Comparison of ENCODE assay signal across 21 mouse cellular contexts in the genomic region with DNA sequence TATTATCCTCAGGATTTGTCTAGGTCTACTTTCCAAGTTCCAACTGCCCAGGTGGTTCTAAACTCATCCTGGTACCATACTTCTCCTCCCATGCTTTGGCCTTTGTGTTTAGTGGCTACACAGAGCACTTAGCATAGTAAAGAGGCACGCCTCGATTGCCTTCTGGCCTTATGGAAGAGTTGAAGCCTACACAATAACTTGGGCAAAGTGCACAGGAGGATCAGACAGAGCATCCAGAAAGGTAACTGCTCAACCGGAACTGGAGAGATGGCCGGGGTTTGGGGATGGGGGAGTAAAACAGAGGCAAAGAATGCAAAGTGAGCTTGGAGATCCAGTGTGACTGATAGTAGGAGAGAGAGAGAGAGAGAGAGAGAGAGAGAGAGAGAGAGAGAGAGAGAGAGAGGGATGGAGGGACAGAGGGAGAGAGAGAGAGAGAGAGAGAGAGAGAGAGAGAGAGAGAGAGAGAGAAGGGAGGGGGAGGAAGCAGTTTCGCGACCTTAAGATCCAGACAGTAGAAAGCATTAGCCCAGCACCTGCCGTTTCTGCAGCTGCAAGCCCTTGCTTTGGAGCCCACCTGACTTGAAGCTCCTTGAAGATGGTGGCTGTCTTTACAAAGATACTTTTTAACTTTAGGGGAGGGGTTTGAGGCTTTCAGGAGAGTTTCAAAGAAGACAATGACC. TPM values are rescaled to one million over a fixed set of nuclear protein-coding genes. Genes with fewer than 3 reads are reported as not detected.
A peak's percentile ranks its signal among the peaks of the same experiment; 100 is the strongest.
DNase-seq lines count a peak whose midpoint lies in the region; ATAC-seq and TF ChIP-seq lines count a peak whose summit lies in the region.
"Had no signal": no experiment of that assay in that cellular context is flagged by ENCODE, and none has a peak within 500 bp of the region (broad histone marks: within the 10 kb centered on the region; RNA-seq: fewer than 3 reads in every experiment).

No protein-coding gene starts in this region.

- no peaks in the 10 kb centered on the region for H3K9me3 ChIP-seq in heart, postnatal 0 days (replicated peaks; ENCODE audit: control insufficient read depth, low read length)
- no peaks in the 10 kb centered on the region for H3K9me3 ChIP-seq in MEL (replicated peaks; ENCODE audit: insufficient read depth, low read length)
- no peaks in the 10 kb centered on the region for H3K9me3 ChIP-seq in hindbrain, embryonic 10.5 days
- H3K9me3 ChIP-seq: forebrain, embryonic 13.5 days; G1E; heart, embryonic 15.5 days; hindbrain, embryonic 12.5 days; limb, embryonic 13.5 days; liver, embryonic 12.5 days; neural tube, embryonic 15.5 days had no signal

- TF ChIP-seq RAD21 in MEL (IDR thresholded peaks at IDR 0.05; ENCODE audit: low read depth, low read length) = no peak

- TF ChIP-seq EP300 in heart, postnatal 0 days (IDR thresholded peaks at IDR 0.05; ENCODE audit: low read depth) = no peak
- no peak for TF ChIP-seq EP300 in MEL (IDR thresholded peaks at IDR 0.05; ENCODE audit: low read depth in 1 of 2, low read length in 2 of 2)

- intact Hi-C loops in heart, postnatal 25 days (cut with DNase I) = no loop called here

- H3K27me3 ChIP-seq in heart, postnatal 0 days (ENCODE audit: control insufficient read depth, insufficient read depth, low read length) = no peaks in the 10 kb centered on the region
- no peaks in the 10 kb centered on the region for H3K27me3 ChIP-seq in MEL (ENCODE audit: control insufficient read depth in 1 of 2, insufficient read depth in 2 of 2, low read length in 2 of 2)
- no peaks in the 10 kb centered on the region for H3K27me3 ChIP-seq in thymus, adult 2 months (ENCODE audit: control insufficient read depth, insufficient read depth, low read length)
- peaks cover 22% of the 10 kb centered on the region for H3K27me3 ChIP-seq in hindbrain, embryonic 10.5 days (ENCODE audit: insufficient read depth, poor library complexity, severe bottlenecking)
- H3K27me3 ChIP-seq: heart, embryonic 15.5 days had no signal

- no peak for TF ChIP-seq POLR2A in MEL (IDR thresholded peaks at IDR 0.05; ENCODE audit: control insufficient read depth in 1 of 2, insufficient read depth in 1 of 2, low read depth in 1 of 2, low read length in 2 of 2, poor library complexity in 1 of 2)
- no peak for TF ChIP-seq POLR2A in thymus, adult 2 months (IDR thresholded peaks at IDR 0.05; ENCODE audit: control insufficient read depth, extremely low read depth, insufficient read depth, low read length, poor library complexity)

- ATAC-seq in heart, postnatal 0 days (ENCODE audit: insufficient read depth, low read depth) = no peak

- H3K4me2 ChIP-seq in heart, postnatal 0 days (ENCODE audit: low read depth, low read length) = no peak overlapping the region

- DNase-seq in heart, postnatal 0 days (ENCODE audit: low spot score) = no peak
- no peak for DNase-seq in heart, postnatal 25 days (ENCODE audit: low spot score)
- peak; percentile 18 for DNase-seq in MEL (ENCODE audit: low read depth, low spot score)
- DNase-seq in thymus, adult 2 months = peak; percentile 38
- peak; percentile 45 for DNase-seq in thymus, postnatal 4 days
- no peak for DNase-seq in left cerebral cortex, adult 11 months (ENCODE audit: low spot score)
- DNase-seq in hindbrain, embryonic 10.5 days (ENCODE audit: low spot score) = no peak
- no peak for DNase-seq in cerebellum, adult 18-20 months
- DNase-seq: cerebellum, adult 8-10 months; cerebellum, postnatal 36 days; embryo, embryonic 11 days; gastrocnemius, postnatal 36 days; layer of hippocampus, postnatal 36 days had no signal

- H3K4me1 ChIP-seq in heart, postnatal 0 days (ENCODE audit: control insufficient read depth, insufficient read depth) = peaks cover 20% of the 10 kb centered on the region
- H3K4me1 ChIP-seq in MEL (ENCODE audit: control insufficient read depth in 1 of 2, insufficient read depth in 2 of 2, low read length in 2 of 2) = peaks cover 4 to 21% of the 10 kb centered on the region in 2 experiments; a peak in 3 of 4 replicates
- peaks cover 17% of the 10 kb centered on the region for H3K4me1 ChIP-seq in thymus, adult 2 months (replicated peaks; ENCODE audit: control insufficient read depth, insufficient read depth, low read length)
- H3K4me1 ChIP-seq in hindbrain, embryonic 10.5 days (replicated peaks) = peaks cover 14% of the 10 kb centered on the region

- no peak overlapping the region for H3K9ac ChIP-seq in heart, postnatal 0 days (replicated peaks; ENCODE audit: low read depth, low read length)
- H3K9ac ChIP-seq in MEL (ENCODE audit: control insufficient read depth, low read depth, low read length, poor library complexity, severe bottlenecking) = no peak overlapping the region

- WGBS in heart, postnatal 0 days = 56% methylated on average over 7 of the region's 7 CpGs
- 45% methylated on average over 7 of the region's 7 CpGs for WGBS in thymus, adult 2 months
- WGBS in hindbrain, embryonic 10.5 days = 27% methylated on average over 7 of the region's 7 CpGs

- peak overlapping the region; percentile 36 for H3K27ac ChIP-seq in heart, postnatal 0 days (ENCODE audit: low read depth)
- H3K27ac ChIP-seq in MEL (ENCODE audit: control insufficient read depth, low read depth, low read length) = no peak overlapping the region
- no peak overlapping the region for H3K27ac ChIP-seq in thymus, adult 2 months (ENCODE audit: control insufficient read depth, insufficient read depth, low read length)
- no peak overlapping the region for H3K27ac ChIP-seq in hindbrain, embryonic 10.5 days
- H3K27ac ChIP-seq: forebrain, embryonic 13.5 days; heart, embryonic 15.5 days; hindbrain, embryonic 12.5 days; layer of hippocampus, adult 2 months; limb, embryonic 13.5 days; liver, embryonic 12.5 days; neural tube, embryonic 15.5 days had no signal

- no peaks in the 10 kb centered on the region for H3K36me3 ChIP-seq in heart, postnatal 0 days (replicated peaks; ENCODE audit: control insufficient read depth, insufficient read depth, low read length)
- H3K36me3 ChIP-seq in MEL (ENCODE audit: control insufficient read depth in 1 of 2, insufficient read depth in 2 of 2, low read length in 2 of 2) = peaks cover 0 to 14% of the 10 kb centered on the region in 2 experiments; a peak in 2 of 4 replicates
- H3K36me3 ChIP-seq in thymus, adult 2 months (ENCODE audit: control insufficient read depth, insufficient read depth, low read length) = no peaks in the 10 kb centered on the region
- H3K36me3 ChIP-seq in hindbrain, embryonic 10.5 days = no peaks in the 10 kb centered on the region
- H3K36me3 ChIP-seq: G1E; heart, embryonic 15.5 days; hindbrain, embryonic 12.5 days; limb, embryonic 13.5 days; liver, embryonic 12.5 days; neural tube, embryonic 15.5 days had no signal

- no peaks in the 10 kb centered on the region for H3K79me2 ChIP-seq in MEL (ENCODE audit: control insufficient read depth, insufficient read depth, low read length, poor library complexity)

- no peak for TF ChIP-seq CTCF in heart, postnatal 0 days (IDR thresholded peaks at IDR 0.05; ENCODE audit: low read depth)
- no peak for TF ChIP-seq CTCF in MEL (IDR thresholded peaks at IDR 0.05 in 2 of 3, conservative IDR thresholded peaks at IDR 0.05 in 1 of 3; ENCODE audit: control insufficient read depth in 1 of 3, insufficient read depth in 1 of 3, low read depth in 2 of 3, low read length in 3 of 3, poor library complexity in 1 of 3, severe bottlenecking in 1 of 3)
- TF ChIP-seq CTCF in thymus, adult 2 months (IDR thresholded peaks at IDR 0.05; ENCODE audit: borderline replicate concordance, control insufficient read depth, extremely low read depth, insufficient read depth, low read length, poor library complexity) = no peak

- no peak overlapping the region for H3K4me3 ChIP-seq in heart, postnatal 0 days (ENCODE audit: low read depth, low read length)
- no peak overlapping the region for H3K4me3 ChIP-seq in MEL (ENCODE audit: control insufficient read depth in 1 of 2, insufficient read depth in 1 of 2, low read depth in 2 of 2, low read length in 2 of 2)
- H3K4me3 ChIP-seq in thymus, adult 2 months (ENCODE audit: control insufficient read depth, insufficient read depth, low read length) = no peak overlapping the region
- no peak overlapping the region for H3K4me3 ChIP-seq in hindbrain, embryonic 10.5 days

TF ChIP-seq in MEL, 35 proteins besides CTCF, POLR2A, EP300 and RAD21:
- TF ChIP-seq SIN3A (IDR thresholded peaks at IDR 0.05; ENCODE audit: low read length) (no peak), JUND (IDR thresholded peaks at IDR 0.05; ENCODE audit: low read depth, low read length) (peak; percentile 84; the same call in 1 of the 2 replicates)

RNA-seq across cellular contexts. Expression of a gene that starts 1.1 kb away (rescaled TPM):
- total RNA-seq in heart, postnatal 0 days (2014; rRNA removed; ENCODE audit: low replicate concordance) = 0.34 and 2.2 TPM in 2 replicates
- 0.62 and 0.64 TPM in 2 replicates for polyA plus RNA-seq in heart, postnatal 0 days (2015; fragmentation: Nextera tagmentation; extraction: Ambion mirVana)
- total RNA-seq in heart, postnatal 25 days (2021) = under 1 TPM; 0.61 to 0.75 TPM
- total RNA-seq in MEL (2012; rRNA removed) = 1.1 and 1.4 TPM in 2 replicates
- 1 to 10 TPM in 1 of 2 experiments, not detected in 1; 2.2 TPM for polyA plus RNA-seq in MEL (2012; ENCODE audit: insufficient read depth in 1 of 2, insufficient read length in 2 of 2, low read depth in 1 of 2, low replicate concordance in 2 of 2, missing spikeins in 1 of 2)
- polyA plus RNA-seq in thymus, adult 2 months (2012; rRNA removed) = 17.4 and 20.8 TPM in 2 replicates
- 2.7 and 4.1 TPM in 2 replicates for polyA plus RNA-seq in hindbrain, embryonic 10.5 days (2016; fragmentation: Nextera tagmentation; extraction: Ambion mirVana)

Comparison
In these comparisons a context has a peak if more than half of its experiments do, and no peak if none do; other contexts are left out.
1. DNase-seq: peak in MEL (single experiment), thymus, adult 2 months (single experiment) and thymus, postnatal 4 days (single experiment); none in heart, postnatal 0 days (single experiment), heart, postnatal 25 days (single experiment), left cerebral cortex, adult 11 months (single experiment), hindbrain, embryonic 10.5 days (single experiment) and cerebellum, adult 18-20 months (0 of 2).